Mouse (Mus musculus) forebrain, embryonic 16.5 days (tissue): ENCODE measurements at regions not wholly inside any gene's neighbourhood (a gene's known extent, or its start where the extent isn't known, plus 50 kb on each side); places are given as distances from the start of the nearest gene placed in this dataset.

Source experiments
- ATAC-seq: fragments of 200-750 bp; cut with Nextera tagmentation; 2 replicates; pipeline ENCODE4 v1.8.0; 2017; ENCODE audit warnings: mild to moderate bottlenecking, moderate library complexity
- H3K27ac ChIP-seq: fragments of 300-500 bp; sonication (generic); 2 replicates; pipeline ENCODE4 v1.5.1; 2014; ENCODE audit warnings: low read length, control low read depth
- H3K27me3 ChIP-seq: fragments of 300-500 bp; sonication (generic); replicated peaks from 2 replicates; pipeline ENCODE4 v1.6.1; 2014; ENCODE audit warnings: low read length; ENCODE audit not compliant: control insufficient read depth, insufficient read depth
- H3K36me3 ChIP-seq: fragments of 300-500 bp; sonication (generic); 2 replicates; pipeline ENCODE4 v1.6.1; 2014; ENCODE audit not compliant: control insufficient read depth, insufficient read depth
- H3K4me1 ChIP-seq: fragments of 300-500 bp; sonication (generic); replicated peaks from 2 replicates; pipeline ENCODE4 v1.6.1; 2014; ENCODE audit warnings: low read length; ENCODE audit not compliant: control insufficient read depth, insufficient read depth
- H3K4me2 ChIP-seq: fragments of 300-500 bp; sonication (generic); 2 replicates; pipeline ENCODE4 v1.6.1; 2014; ENCODE audit warnings: mild to moderate bottlenecking, low read length, control low read depth
- H3K4me3 ChIP-seq: fragments of 300-500 bp; sonication (generic); replicated peaks from 2 replicates; pipeline ENCODE4 v1.5.1; 2014; ENCODE audit warnings: mild to moderate bottlenecking, low read length, control low read depth
- H3K9ac ChIP-seq: fragments of 300-500 bp; sonication (generic); replicated peaks from 2 replicates; pipeline ENCODE4 v1.6.1; 2014; ENCODE audit warnings: low read depth, low read length, control low read depth
- H3K9me3 ChIP-seq: fragments of 300-500 bp; sonication (generic); 2 replicates; pipeline ENCODE4 v1.6.1; 2016; ENCODE audit warnings: low read length; ENCODE audit not compliant: control insufficient read depth
- WGBS: fragments of 180-500 bp; shearing (Covaris S2); extraction: QIAGEN DNeasy Blood & Tissue Kit; methylation state at CpG from one replicate; pipeline ENCODE4 v1.1.7; 2014; 5-methylcytosine and 5-hydroxymethylcytosine counted together

- Histone ChIP-seq H3K27me3 (no peaks in the 10 kb centered on the region), H3K9ac (no peak overlapping the region), H3K4me3 (no peak overlapping the region), H3K9me3 (no peaks in the 10 kb centered on the region), H3K4me2 (no peak overlapping the region), H3K27ac (no peak overlapping the region), H3K36me3 (no peaks in the 10 kb centered on the region), H3K4me1 (0 out of 2 replicates have a peak, but pooled peaks cover 2% of the 10 kb centered on the region)
- WGBS: 55% methylated on average over 1 of the region's 1 CpGs
- no peak for ATAC-seq
Observed at GRCm38 (mm10) chr8:30441821-30442220, 2986.7 kb upstream of the 5930422O12Rik start.

- H3K27ac ChIP-seq: no peak overlapping the region
- H3K9ac ChIP-seq: no peak overlapping the region
- no peaks in the 10 kb centered on the region for H3K9me3 ChIP-seq
- 0 out of 2 replicates have a peak, but pooled peaks cover 2% of the 10 kb centered on the region for H3K4me1 ChIP-seq
- 89% methylated on average over 2 of the region's 2 CpGs for WGBS
- H3K4me2 ChIP-seq: no peak overlapping the region
- H3K36me3 ChIP-seq: no peaks in the 10 kb centered on the region
- no peaks in the 10 kb centered on the region for H3K27me3 ChIP-seq
- no peak for ATAC-seq
- H3K4me3 ChIP-seq: no peak overlapping the region
Observed at GRCm38 (mm10) chr8:30443874-30444273, 2984.6 kb upstream of the 5930422O12Rik start.

- no peak overlapping the region for H3K27ac ChIP-seq
- H3K9me3 ChIP-seq: no peaks in the 10 kb centered on the region
- 0 out of 2 replicates have a peak, but pooled peaks cover 2% of the 10 kb centered on the region for H3K4me1 ChIP-seq
- H3K4me3 ChIP-seq: no peak overlapping the region
- H3K27me3 ChIP-seq: no peaks in the 10 kb centered on the region
- no peak overlapping the region for H3K9ac ChIP-seq
- 89% methylated on average over 4 of the region's 4 CpGs for WGBS
- no peak overlapping the region for H3K4me2 ChIP-seq
- no peak for ATAC-seq
- no peaks in the 10 kb centered on the region for H3K36me3 ChIP-seq
Observed at GRCm38 (mm10) chr8:30444274-30444673, 2984.2 kb upstream of the 5930422O12Rik start.

DNA sequence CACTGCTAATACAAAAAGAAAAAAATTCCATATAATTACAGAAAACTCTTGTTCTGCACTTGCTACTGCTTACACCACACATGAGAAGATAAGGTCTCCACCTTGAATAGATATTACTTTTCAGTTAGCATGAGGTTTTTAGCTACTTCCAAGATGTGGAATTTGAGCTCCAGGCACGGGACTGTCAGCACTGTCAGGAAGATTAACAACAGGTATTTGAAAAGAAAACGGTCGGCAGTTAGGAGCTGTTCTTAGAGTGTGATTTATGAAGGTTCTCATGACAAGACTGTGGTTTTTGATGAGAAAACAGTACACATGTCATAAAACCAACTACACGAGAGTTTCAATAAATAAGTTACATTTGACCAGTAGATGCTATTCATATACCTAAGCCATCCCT lies 2970.4 kb upstream of the 5930422O12Rik start:
- Histone ChIP-seq H3K4me3 (no peak overlapping the region), H3K36me3 (no peaks in the 10 kb centered on the region), H3K27ac (no peak overlapping the region), H3K27me3 (no peaks in the 10 kb centered on the region), H3K4me2 (no peak overlapping the region), H3K4me1 (no peaks in the 10 kb centered on the region), H3K9me3 (no peaks in the 10 kb centered on the region), H3K9ac (no peak overlapping the region)
- WGBS: 87% methylated on average over 4 of the region's 4 CpGs
- no peak for ATAC-seq

- peaks cover 3% of the 10 kb centered on the region; the same call in 1 of the 2 replicates for H3K9me3 ChIP-seq
- WGBS: 20% methylated on average over 3 of the region's 3 CpGs
- ATAC-seq: no peak
Observed at GRCm38 (mm10) chr8:30482956-30483355, 2945.6 kb upstream of the 5930422O12Rik start.

GRCm38 (mm10) chr8:30494851-30495355 lies 2933.6 kb upstream of the 5930422O12Rik start:
- 64% methylated on average over 6 of the region's 6 CpGs for WGBS
- H3K36me3 ChIP-seq: no peaks in the 10 kb centered on the region

More at GRCm38 (mm10) chr8:30482956-30483355, 2945.6 kb upstream of the 5930422O12Rik start:
- Histone ChIP-seq H3K9ac (no peak overlapping the region), H3K27me3 (no peaks in the 10 kb centered on the region), H3K4me3 (no peak overlapping the region), H3K27ac (no peak overlapping the region), H3K36me3 (no peaks in the 10 kb centered on the region), H3K4me2 (no peak overlapping the region), H3K4me1 (no peaks in the 10 kb centered on the region)

DNA sequence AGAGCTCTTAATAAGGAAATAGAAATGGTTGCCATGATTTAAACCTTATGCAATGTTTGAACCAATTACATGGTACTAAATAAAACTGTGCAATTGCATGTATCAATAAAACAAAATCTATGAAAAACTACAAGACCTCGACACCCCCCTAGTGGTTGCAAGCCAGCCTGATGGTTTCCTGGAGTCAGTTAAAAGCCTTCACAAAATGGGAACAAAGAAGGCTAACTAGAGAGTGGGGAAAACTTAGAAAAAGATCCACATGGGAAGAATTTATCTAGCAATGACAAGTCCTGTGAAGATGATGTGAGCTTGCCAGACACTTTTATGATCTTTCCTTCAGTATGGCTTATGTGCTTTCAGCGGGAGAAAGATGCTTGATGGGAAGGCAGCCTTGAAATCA lies 2926.3 kb upstream of the 5930422O12Rik start:
- Histone ChIP-seq H3K27me3 (no peaks in the 10 kb centered on the region), H3K4me2 (no peak overlapping the region), H3K36me3 (no peaks in the 10 kb centered on the region), H3K27ac (no peak overlapping the region), H3K4me3 (no peak overlapping the region), H3K9ac (no peak overlapping the region), H3K4me1 (no peaks in the 10 kb centered on the region), H3K9me3 (no peaks in the 10 kb centered on the region)
- 80% methylated on average over 2 of the region's 2 CpGs for WGBS
- no peak for ATAC-seq

More at GRCm38 (mm10) chr8:30494851-30495355, 2933.6 kb upstream of the 5930422O12Rik start:
- Histone ChIP-seq H3K9ac (no peak overlapping the region), H3K4me3 (no peak overlapping the region), H3K27me3 (no peaks in the 10 kb centered on the region), H3K4me1 (no peaks in the 10 kb centered on the region), H3K27ac (no peak overlapping the region), H3K9me3 (no peaks in the 10 kb centered on the region), H3K4me2 (no peak overlapping the region)
- no peak for ATAC-seq

DNA sequence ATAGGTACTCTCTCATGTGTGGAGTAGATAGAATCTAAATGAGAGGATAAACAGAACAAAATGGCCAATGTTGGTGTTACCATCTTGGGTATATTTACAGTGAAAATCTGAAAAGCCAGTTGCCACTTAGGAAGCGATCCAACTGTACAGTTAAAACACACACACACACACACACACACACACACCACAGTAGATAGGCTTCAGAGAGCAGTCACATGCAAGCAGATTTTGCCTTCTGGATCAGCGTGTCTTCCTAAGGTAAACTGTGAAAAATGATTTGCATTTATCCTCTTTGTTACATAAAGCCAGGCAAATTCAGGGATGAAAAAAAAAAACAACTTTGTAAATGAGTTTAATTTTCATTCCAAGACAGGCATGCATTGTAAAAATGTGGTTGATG lies 2917.2 kb upstream of the 5930422O12Rik start:
- Histone ChIP-seq H3K4me3 (no peak overlapping the region), H3K9ac (no peak overlapping the region), H3K27ac (no peak overlapping the region), H3K36me3 (no peaks in the 10 kb centered on the region), H3K9me3 (no peaks in the 10 kb centered on the region), H3K27me3 (no peaks in the 10 kb centered on the region), H3K4me1 (no peaks in the 10 kb centered on the region), H3K4me2 (no peak overlapping the region)
- peak; percentile 92 for ATAC-seq
- 67% methylated on average over 2 of the region's 2 CpGs for WGBS

DNA sequence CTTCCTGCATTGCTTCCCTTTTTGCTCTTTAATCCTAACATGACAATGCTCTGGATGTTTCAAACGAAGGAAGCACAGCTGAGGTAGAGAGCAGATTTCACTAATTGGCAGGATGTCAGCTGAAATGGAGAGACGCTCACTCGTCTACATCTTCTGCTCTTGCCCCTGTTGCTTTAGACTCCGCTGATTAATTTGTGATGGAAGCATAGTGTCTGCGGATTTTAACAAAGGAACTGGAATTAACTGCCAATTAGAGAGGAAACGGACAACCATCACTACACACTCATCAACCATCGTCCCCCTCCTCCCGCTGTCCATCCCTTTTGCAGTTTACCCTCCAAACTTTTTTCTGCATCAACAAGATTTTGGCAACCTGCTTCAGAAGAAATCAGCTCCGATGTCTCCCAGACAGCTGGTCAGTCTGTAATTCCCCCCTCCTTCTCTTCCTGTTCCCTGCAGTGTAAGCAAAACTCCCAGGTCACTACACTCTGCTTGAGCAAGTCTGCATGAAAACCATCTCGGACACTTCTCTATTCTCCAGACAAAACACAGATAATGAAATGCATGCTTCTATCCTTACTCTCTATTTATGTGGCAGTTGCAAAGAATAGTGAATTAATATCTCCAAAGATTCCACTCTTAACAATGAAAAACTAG lies 2905.6 kb upstream of the 5930422O12Rik start:
- H3K4me1 ChIP-seq: peaks cover 6% of the 10 kb centered on the region
- ATAC-seq: no peak
- no peaks in the 10 kb centered on the region for H3K36me3 ChIP-seq
- H3K9me3 ChIP-seq: no peaks in the 10 kb centered on the region
- no peak overlapping the region for H3K27ac ChIP-seq
- peak overlapping the region; percentile 25; the same call in 1 of the 2 replicates for H3K9ac ChIP-seq
- WGBS: 11% methylated on average over 10 of the region's 10 CpGs
- H3K27me3 ChIP-seq: no peaks in the 10 kb centered on the region
- no peak overlapping the region for H3K4me3 ChIP-seq
- peak overlapping the region; percentile 30 for H3K4me2 ChIP-seq
